Mouse (Mus musculus) lung, adult 10 weeks (tissue): Measurements from ENCODE around the gene Mup5. TPM values are rescaled to one million over a fixed set of nuclear protein-coding genes. Genes with fewer than 3 reads are reported as not detected.

ENCODE experiments used
- polyA plus RNA-seq: library from polyadenylated mRNA; stranded (reverse); fragments of 350-450 nt; fragmentation: Illumina TruSeq; extraction: RNeasy Lipid Tissue Mini Kit (QIAGEN cat#74804); gene quantifications from one replicate; pipeline ENCODE4 v1.2.3, GENCODE M21; 2014; ENCODE audit warnings: low read depth, low replicate concordance; ENCODE audit not compliant: insufficient read depth

Mup5 gene
- polyA plus RNA-seq, result not detected

GRCm38 (mm10) chr4:61834952-61835708, at the start of gene Mup5:
Gene Mup5, minus strand, starts transcription at chr4:61835233.

GRCm38 (mm10) chr4:61782169-61782568, 52.9 kb downstream of the Mup5 start, which contains the start of gene Mup19:
Gene Mup19, minus strand, starts transcription at chr4:61782269.

Other genes with a start within 250 kb of the Mup5 start
- gene Mup17, start 239.4 kb downstream of the Mup5 start, polyA plus RNA-seq, result not detected
- gene Mup18, start 161.1 kb downstream of the Mup5 start, polyA plus RNA-seq, result not detected
- not detected for gene Mup19, start 53.0 kb downstream of the Mup5 start, polyA plus RNA-seq
- gene Mup20, start 218.9 kb upstream of the Mup5 start, polyA plus RNA-seq, result not detected